In genomic region chr17:46552841-46553423, GRCm38 (mm10) we compare ENCODE assay signal across 8 mouse cellular contexts. TPM values are rescaled to one million over a fixed set of nuclear protein-coding genes. Genes with fewer than 3 reads are reported as not detected.
DNase-seq lines count a peak whose midpoint lies in the region; ATAC-seq and TF ChIP-seq lines count a peak whose summit lies in the region.

No protein-coding gene starts in this region.

- WGBS in limb, embryonic 13.5 days = 2% methylated on average over 24 of the region's 24 CpGs
- WGBS in midbrain, embryonic 16.5 days = under 1% methylated on average over 23 of the region's 24 CpGs

- no peak for TF ChIP-seq POLR2A in brain, embryonic 14.5 days (IDR thresholded peaks at IDR 0.05; ENCODE audit: borderline replicate concordance, extremely low read depth, insufficient read depth, insufficient read length, poor library complexity, severe bottlenecking)

- no peak overlapping the region for H3K9ac ChIP-seq in limb, embryonic 13.5 days
- peak overlapping the region; percentile 99; the same call in 1 of the 2 replicates for H3K9ac ChIP-seq in midbrain, embryonic 16.5 days (ENCODE audit: low read depth, low read length)

- peaks cover 38% of the 10 kb centered on the region for H3K4me1 ChIP-seq in limb, embryonic 13.5 days
- peaks cover 36% of the 10 kb centered on the region for H3K4me1 ChIP-seq in midbrain, embryonic 16.5 days (ENCODE audit: control insufficient read depth, insufficient read depth, low read length)

- peaks cover 1% of the 10 kb centered on the region; the same call in 1 of the 2 replicates for H3K27me3 ChIP-seq in limb, embryonic 13.5 days
- H3K27me3 ChIP-seq in midbrain, embryonic 16.5 days (ENCODE audit: control insufficient read depth, insufficient read depth, low read depth, low read length) = no peaks in the 10 kb centered on the region

- DNase-seq in 416B (ENCODE audit: low read depth) = peak; percentile 87
- DNase-seq in brain, embryonic 14.5 days (ENCODE audit: low read depth) = peak; percentile 98
- DNase-seq in heart, adult 9 months (ENCODE audit: low spot score in 2 of 2) = peak; percentile 96 to 98
- peak; percentile 97 for DNase-seq in kidney, adult 9 months
- DNase-seq in spleen, postnatal 36 days (ENCODE audit: low spot score in 2 of 2) = peak; percentile 56 to 68

- TF ChIP-seq CTCF in brain, embryonic 14.5 days (IDR thresholded peaks at IDR 0.05; ENCODE audit: borderline replicate concordance, extremely low read depth, insufficient read depth, insufficient read length) = no peak

- H3K4me2 ChIP-seq in limb, embryonic 13.5 days (replicated peaks) = peak overlapping the region; percentile 92
- peak overlapping the region; percentile 96 for H3K4me2 ChIP-seq in midbrain, embryonic 16.5 days (ENCODE audit: low read length)

- H3K9me3 ChIP-seq in limb, embryonic 13.5 days = no peaks in the 10 kb centered on the region
- H3K9me3 ChIP-seq in midbrain, embryonic 16.5 days (replicated peaks; ENCODE audit: control insufficient read depth, low read length, poor library complexity, severe bottlenecking) = no peaks in the 10 kb centered on the region

- H3K36me3 ChIP-seq in limb, embryonic 13.5 days = peaks cover 42% of the 10 kb centered on the region
- peaks cover 25% of the 10 kb centered on the region for H3K36me3 ChIP-seq in midbrain, embryonic 16.5 days (ENCODE audit: control insufficient read depth, insufficient read depth, low read length)

- peak; percentile 41 for ATAC-seq in erythroblast, adult 5-6 weeks (replicated peaks; ENCODE audit: low FRiP score, poor library complexity, severe bottlenecking)
- ATAC-seq in limb, embryonic 13.5 days (ENCODE audit: low FRiP score, low read depth) = peak; percentile 75
- ATAC-seq in midbrain, embryonic 16.5 days = peak; percentile 75

- H3K4me3 ChIP-seq in limb, embryonic 13.5 days = peak overlapping the region; percentile 99
- H3K4me3 ChIP-seq in midbrain, embryonic 16.5 days (ENCODE audit: low read depth, low read length) = peak overlapping the region; percentile 32

- peak overlapping the region; percentile 63 for H3K27ac ChIP-seq in limb, embryonic 13.5 days
- peak overlapping the region; percentile 51 for H3K27ac ChIP-seq in midbrain, embryonic 16.5 days (ENCODE audit: low read length)

RNA-seq across cellular contexts. Expression of gene Srf, which starts 3.0 kb away (rescaled TPM):
- polyA plus RNA-seq in brain, embryonic 14.5 days (2012; rRNA removed) = 83.2 and 87.6 TPM in 2 replicates
- total RNA-seq in erythroblast, adult 5-6 weeks (2015; ENCODE audit: low replicate concordance) = 7.3 and 11.5 TPM in 2 replicates
- 6.0 and 7.8 TPM in 2 replicates for total RNA-seq in erythroblast, adult 5-6 weeks (2017; ENCODE audit: low replicate concordance)
- polyA plus RNA-seq in limb, embryonic 13.5 days (2015; fragmentation: Nextera tagmentation; extraction: Ambion mirVana) = 5.8 and 7.3 TPM in 2 replicates
- 3.0 and 3.2 TPM in 2 replicates for polyA plus RNA-seq in midbrain, embryonic 16.5 days (2015; fragmentation: Nextera tagmentation; extraction: Ambion mirVana)

RNA-seq across cellular contexts. Expression of gene Cul9, which starts 6.7 kb away (rescaled TPM):
- 37.5 and 50.4 TPM in 2 replicates for polyA plus RNA-seq in brain, embryonic 14.5 days (2012; rRNA removed)
- 1.3 TPM in 1 of 2 replicates, not detected in the other for total RNA-seq in erythroblast, adult 5-6 weeks (2015; ENCODE audit: low replicate concordance)
- total RNA-seq in erythroblast, adult 5-6 weeks (2017; ENCODE audit: low replicate concordance) = 3.3 and 4.5 TPM in 2 replicates
- 11.3 and 12.4 TPM in 2 replicates for polyA plus RNA-seq in limb, embryonic 13.5 days (2015; fragmentation: Nextera tagmentation; extraction: Ambion mirVana)
- 26.8 and 28.0 TPM in 2 replicates for polyA plus RNA-seq in midbrain, embryonic 16.5 days (2015; fragmentation: Nextera tagmentation; extraction: Ambion mirVana)

RNA-seq across cellular contexts. Expression of gene Dnph1, which starts 56.4 kb away (rescaled TPM):
- polyA plus RNA-seq in brain, embryonic 14.5 days (2012; rRNA removed) = 17.6 and 25.7 TPM in 2 replicates
- total RNA-seq in erythroblast, adult 5-6 weeks (2015; ENCODE audit: low replicate concordance) = 2.7 and 3.3 TPM in 2 replicates
- 1.5 and 4.0 TPM in 2 replicates for total RNA-seq in erythroblast, adult 5-6 weeks (2017; ENCODE audit: low replicate concordance)
- 40.4 and 41.7 TPM in 2 replicates for polyA plus RNA-seq in limb, embryonic 13.5 days (2015; fragmentation: Nextera tagmentation; extraction: Ambion mirVana)
- 11.1 and 11.5 TPM in 2 replicates for polyA plus RNA-seq in midbrain, embryonic 16.5 days (2015; fragmentation: Nextera tagmentation; extraction: Ambion mirVana)

Comparison
In these comparisons a context has a peak if more than half of its experiments do, and no peak if none do; other contexts are left out.
1. Peak in every context shown above with its lines: DNase-seq, ATAC-seq, H3K4me3 ChIP-seq and H3K27ac ChIP-seq.
2. RNA of gene Srf, which starts 3.0 kb away (polyA plus RNA-seq): 83.2 to 87.6 TPM in brain, embryonic 14.5 days; 5.8 to 7.3 TPM in limb, embryonic 13.5 days and 3.0 to 3.2 TPM in midbrain, embryonic 16.5 days; every median in the first group is over 10 times any median in the second.